Mouse (Mus musculus) midbrain, embryonic 13.5 days (tissue): ENCODE measurements around the gene Lao1. TPM values are rescaled to one million over a fixed set of nuclear protein-coding genes. Genes with fewer than 3 reads are reported as not detected.

Source experiments
- ATAC-seq: fragments of 200-750 bp; cut with Nextera tagmentation; 2 replicates; pipeline ENCODE4 v1.8.0; 2017; ENCODE audit warnings: mild to moderate bottlenecking, moderate TSS enrichment, moderate library complexity
- H3K27ac ChIP-seq: fragments of 300-500 bp; sonication (generic); 2 replicates; pipeline ENCODE4 v1.5.1; 2015; ENCODE audit warnings: inconsistent platforms, mild to moderate bottlenecking, moderate library complexity
- H3K27me3 ChIP-seq: fragments of 300-500 bp; sonication (generic); 2 replicates; pipeline ENCODE4 v1.6.1; 2015; ENCODE audit warnings: mild to moderate bottlenecking, inconsistent platforms
- H3K36me3 ChIP-seq: fragments of 300-500 bp; sonication (generic); 2 replicates; pipeline ENCODE4 v1.6.1; 2015; ENCODE audit warnings: mild to moderate bottlenecking, inconsistent platforms
- H3K4me1 ChIP-seq: fragments of 300-500 bp; sonication (generic); replicated peaks from 2 replicates; pipeline ENCODE4 v1.6.1; 2015; ENCODE audit warnings: inconsistent platforms
- H3K4me2 ChIP-seq: fragments of 300-500 bp; sonication (generic); replicated peaks from 2 replicates; pipeline ENCODE4 v1.6.1; 2015; ENCODE audit warnings: moderate library complexity, mild to moderate bottlenecking, inconsistent platforms
- H3K4me3 ChIP-seq: fragments of 300-500 bp; sonication (generic); replicated peaks from 2 replicates; pipeline ENCODE4 v1.5.1; 2015; ENCODE audit warnings: mild to moderate bottlenecking, inconsistent platforms
- H3K9ac ChIP-seq: fragments of 300-500 bp; sonication (generic); replicated peaks from 2 replicates; pipeline ENCODE4 v1.6.1; 2015; ENCODE audit warnings: mild to moderate bottlenecking, inconsistent platforms
- H3K9me3 ChIP-seq: fragments of 300-500 bp; sonication (generic); 2 replicates; pipeline ENCODE4 v1.6.1; 2016; ENCODE audit warnings: mild to moderate bottlenecking, inconsistent platforms
- WGBS: fragments of 180-500 bp; shearing (Covaris S2); methylation state at CpG from one replicate; pipeline ENCODE4 v1.1.7; 2015; 5-methylcytosine and 5-hydroxymethylcytosine counted together
- polyA plus RNA-seq: library from polyadenylated mRNA; unstranded; fragments of >200 nt; fragmentation: Nextera tagmentation; extraction: Ambion mirVana; gene quantifications from 2 replicates; pipeline ENCODE4 v1.2.1, GENCODE M21; 2015

Gene Lao1
- polyA plus RNA-seq, 1 experiment from 2014 or later: not detected

DNA sequence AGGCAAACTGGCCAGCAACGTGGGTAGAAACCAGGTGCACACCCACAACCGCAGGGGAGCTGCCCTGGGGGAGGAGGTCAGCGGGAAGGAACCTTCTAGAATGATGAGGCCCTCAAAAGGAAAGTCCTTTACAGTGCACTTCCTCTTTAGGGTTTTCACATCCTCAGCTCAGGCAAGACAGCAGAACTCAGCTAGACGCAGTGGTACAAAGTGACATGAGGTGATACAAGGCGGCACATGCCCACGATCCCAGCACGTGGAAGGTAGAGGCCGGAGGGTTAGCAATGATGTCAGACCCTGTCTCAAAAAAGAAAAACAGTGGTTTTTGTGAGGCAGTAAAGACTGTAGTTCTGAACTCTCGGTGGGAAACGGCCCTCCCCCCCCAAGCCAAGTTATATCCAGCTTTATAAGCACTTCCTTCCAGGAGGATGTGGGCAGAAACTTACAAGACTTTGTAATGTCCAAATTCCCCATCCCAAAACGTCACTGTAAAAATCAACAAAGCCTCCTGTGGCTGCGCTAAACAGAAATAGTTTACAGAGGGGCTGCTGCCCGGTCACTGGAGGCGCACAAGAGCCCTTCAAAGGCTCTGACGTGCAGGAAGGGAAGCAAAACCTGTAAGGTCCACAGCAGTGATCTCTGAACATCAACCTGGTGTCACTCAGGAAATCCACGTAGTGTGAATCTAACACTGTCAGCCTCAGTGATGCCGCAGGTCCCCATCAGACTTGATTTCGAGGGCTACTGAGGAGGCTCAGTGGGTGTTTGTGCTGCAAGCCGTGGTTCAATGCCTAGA lies 38.5 kb downstream of the Lao1 start:
- ATAC-seq: no peak
- no peaks in the 10 kb centered on the region for H3K4me1 ChIP-seq
- WGBS: 73% methylated on average over 19 of the region's 19 CpGs

DNA sequence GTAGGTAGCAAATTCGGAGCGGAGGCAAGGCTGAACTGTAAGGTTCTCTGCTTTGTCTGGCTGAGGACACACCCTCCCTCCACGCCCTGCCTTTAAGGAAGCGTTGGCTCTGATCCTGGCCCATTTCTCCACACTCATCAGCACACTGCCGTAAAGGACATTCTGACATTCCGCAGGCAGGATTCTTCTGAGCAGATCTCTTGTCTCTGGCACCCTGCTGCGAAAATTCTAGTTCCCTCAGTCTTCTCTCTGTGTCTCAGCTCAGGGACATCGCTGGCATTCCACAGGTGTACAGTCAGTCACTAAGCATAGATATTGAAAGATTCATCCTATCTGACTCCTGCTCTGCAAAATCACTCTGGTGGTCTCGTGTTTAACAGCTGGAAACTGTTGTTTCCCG lies 40.3 kb downstream of the Lao1 start:
- no peak overlapping the region for H3K9ac ChIP-seq
- 68% methylated on average over 10 of the region's 10 CpGs for WGBS
- H3K36me3 ChIP-seq: no peaks in the 10 kb centered on the region
- H3K27me3 ChIP-seq: no peaks in the 10 kb centered on the region
- no peak overlapping the region for H3K27ac ChIP-seq
- H3K9me3 ChIP-seq: no peaks in the 10 kb centered on the region
- H3K4me2 ChIP-seq: no peak overlapping the region
- ATAC-seq: no peak
- no peaks in the 10 kb centered on the region for H3K4me1 ChIP-seq
- H3K4me3 ChIP-seq: no peak overlapping the region

More for the DNA sequence above, 38.5 kb downstream of the Lao1 start:
- H3K27me3 ChIP-seq: no peaks in the 10 kb centered on the region
- H3K4me2 ChIP-seq: no peak overlapping the region
- H3K4me3 ChIP-seq: no peak overlapping the region
- 0 out of 2 replicates have a peak, but pooled peaks cover 7% of the 10 kb centered on the region for H3K9me3 ChIP-seq
- H3K27ac ChIP-seq: no peak overlapping the region
- H3K36me3 ChIP-seq: no peaks in the 10 kb centered on the region
- no peak overlapping the region for H3K9ac ChIP-seq

DNA sequence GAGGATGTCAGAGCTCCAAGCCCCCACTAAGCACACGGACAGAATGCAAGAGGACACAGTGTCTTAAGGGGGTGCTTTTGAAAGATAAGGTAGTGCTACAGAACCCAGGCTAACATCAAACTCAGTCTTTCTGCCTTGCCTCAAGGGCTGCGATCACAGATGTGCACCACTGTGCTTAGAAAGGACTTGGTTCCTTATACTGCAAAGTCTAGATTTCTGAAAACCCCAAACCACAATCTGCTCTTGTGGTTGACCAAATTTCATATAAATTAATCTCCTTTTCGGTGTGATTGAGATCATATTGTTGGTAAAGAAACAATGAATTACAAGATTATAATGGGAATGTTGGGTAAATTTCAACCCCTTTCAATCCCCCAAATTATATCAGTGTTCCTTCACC lies 41.1 kb downstream of the Lao1 start:
- no peak overlapping the region for H3K9ac ChIP-seq
- H3K36me3 ChIP-seq: no peaks in the 10 kb centered on the region
- ATAC-seq: no peak
- no peaks in the 10 kb centered on the region for H3K9me3 ChIP-seq
- H3K27me3 ChIP-seq: no peaks in the 10 kb centered on the region
- H3K4me2 ChIP-seq: no peak overlapping the region
- no peak overlapping the region for H3K27ac ChIP-seq
- no peaks in the 10 kb centered on the region for H3K4me1 ChIP-seq
- H3K4me3 ChIP-seq: no peak overlapping the region
- WGBS: 80% methylated on average over 3 of the region's 3 CpGs

DNA sequence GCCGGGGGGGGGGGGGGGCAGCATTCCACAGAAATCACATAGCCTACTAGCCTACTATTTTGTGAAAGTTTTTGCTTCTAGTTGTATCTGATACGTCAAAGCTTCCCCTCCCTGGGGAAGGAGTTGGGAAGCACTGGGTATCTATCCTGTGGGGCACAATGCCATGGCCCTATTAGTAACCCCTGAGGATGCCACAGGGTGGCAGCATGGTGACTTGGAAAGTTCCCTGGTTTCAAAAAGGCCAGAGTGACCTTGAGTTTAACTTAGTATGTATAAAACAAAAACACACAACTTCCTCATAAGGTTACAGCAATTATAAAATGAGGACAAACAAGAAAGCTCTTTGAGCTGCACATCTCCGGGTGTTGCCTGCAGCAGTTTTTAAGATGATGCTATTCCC lies 42.8 kb downstream of the Lao1 start:
- no peak overlapping the region for H3K9ac ChIP-seq
- H3K27ac ChIP-seq: no peak overlapping the region
- no peaks in the 10 kb centered on the region for H3K36me3 ChIP-seq
- H3K4me3 ChIP-seq: no peak overlapping the region
- WGBS: 76% methylated on average over 3 of the region's 3 CpGs
- no peak for ATAC-seq
- H3K27me3 ChIP-seq: no peaks in the 10 kb centered on the region
- no peak overlapping the region for H3K4me2 ChIP-seq
- no peaks in the 10 kb centered on the region for H3K9me3 ChIP-seq
- H3K4me1 ChIP-seq: peaks cover 5% of the 10 kb centered on the region; the same call in 1 of the 2 replicates

DNA sequence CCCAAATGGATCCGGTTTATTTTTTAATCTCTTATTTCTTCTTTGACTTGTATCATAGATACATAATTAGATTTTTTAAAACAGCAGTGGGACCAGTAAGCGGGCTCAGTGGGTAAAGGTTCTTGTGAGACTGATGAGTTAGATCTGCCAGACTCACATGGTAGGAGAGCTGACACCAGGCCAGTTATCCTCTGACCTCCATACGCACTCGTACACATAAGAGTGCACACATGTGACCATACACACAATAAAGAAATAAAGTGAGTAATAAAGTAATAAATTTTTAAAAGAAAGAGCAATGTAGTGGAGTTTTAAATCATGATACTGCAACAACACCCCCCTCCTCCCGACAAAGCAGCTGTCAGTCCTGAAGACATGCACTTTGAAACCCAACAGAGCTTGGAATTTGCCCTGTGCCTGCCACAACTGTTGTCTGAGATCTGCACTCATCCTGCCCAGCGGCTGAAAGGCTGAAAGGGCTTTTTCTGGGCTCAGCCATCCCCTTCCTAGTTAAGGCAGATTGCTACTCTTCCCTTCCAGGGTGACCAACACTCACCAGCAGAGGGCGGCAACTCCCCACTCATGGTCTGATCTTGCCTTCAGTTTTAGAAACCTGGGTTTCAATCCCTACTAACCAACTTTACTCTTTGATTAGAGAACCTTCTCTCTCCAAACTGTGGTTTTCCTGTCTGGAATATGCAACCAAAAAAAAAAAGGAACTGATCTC lies 43.4 kb downstream of the Lao1 start:
- 47% methylated on average over 7 of the region's 7 CpGs for WGBS
- H3K4me1 ChIP-seq: peaks cover 5% of the 10 kb centered on the region; the same call in 1 of the 2 replicates
- ATAC-seq: peak; percentile 72; the same call in 1 of the 2 replicates
- no peak overlapping the region for H3K4me2 ChIP-seq
- no peak overlapping the region for H3K27ac ChIP-seq
- no peaks in the 10 kb centered on the region for H3K36me3 ChIP-seq
- no peak overlapping the region for H3K4me3 ChIP-seq
- no peaks in the 10 kb centered on the region for H3K9me3 ChIP-seq
- no peak overlapping the region for H3K9ac ChIP-seq
- no peaks in the 10 kb centered on the region for H3K27me3 ChIP-seq

DNA sequence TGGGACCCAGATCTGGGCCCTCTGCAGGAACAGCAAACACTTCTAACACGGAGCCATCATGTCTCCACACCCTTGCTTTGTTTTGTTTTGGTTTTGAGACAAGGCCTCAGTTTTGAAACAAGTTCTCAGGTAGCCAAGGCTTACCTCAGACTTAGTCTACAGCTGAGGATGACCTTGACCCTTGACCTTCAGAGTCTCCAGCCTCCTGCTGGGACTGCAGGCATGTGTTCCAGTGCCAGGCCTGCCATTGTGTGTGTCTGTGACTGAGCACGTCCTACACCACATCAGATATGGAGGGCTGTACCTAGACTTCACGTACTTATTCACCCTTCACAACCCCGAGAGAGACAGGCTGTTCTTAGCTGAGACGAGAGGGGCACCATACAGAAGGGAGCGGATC lies 46.2 kb downstream of the Lao1 start:
- 87% methylated on average over 6 of the region's 6 CpGs for WGBS
- H3K4me2 ChIP-seq: no peak overlapping the region
- peaks cover 12% of the 10 kb centered on the region for H3K4me1 ChIP-seq
- H3K27ac ChIP-seq: no peak overlapping the region
- H3K9ac ChIP-seq: no peak overlapping the region
- H3K9me3 ChIP-seq: no peaks in the 10 kb centered on the region
- no peaks in the 10 kb centered on the region for H3K27me3 ChIP-seq
- no peaks in the 10 kb centered on the region for H3K36me3 ChIP-seq
- no peak for ATAC-seq
- H3K4me3 ChIP-seq: no peak overlapping the region

DNA sequence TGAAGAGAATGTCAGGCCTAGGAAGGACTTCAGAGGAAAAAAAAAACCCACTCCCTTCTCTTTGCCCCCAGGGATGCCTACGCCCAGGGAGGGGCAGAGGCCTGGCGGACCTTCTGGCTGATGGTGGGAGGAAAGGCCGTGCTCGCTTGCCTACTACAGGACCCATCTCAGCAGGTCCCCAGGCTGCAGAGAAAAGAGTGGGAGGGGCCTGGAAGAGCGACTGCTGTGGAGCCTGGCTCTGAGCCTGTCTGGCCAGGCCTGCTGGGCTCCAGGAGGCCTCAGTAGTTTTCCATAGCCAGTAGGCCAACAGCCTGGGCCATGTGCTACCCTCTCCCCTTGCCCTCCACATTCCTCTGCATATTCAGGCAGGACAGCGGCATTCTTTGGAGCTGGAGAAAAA lies 47.1 kb downstream of the Lao1 start:
- no peaks in the 10 kb centered on the region for H3K36me3 ChIP-seq
- no peaks in the 10 kb centered on the region for H3K27me3 ChIP-seq
- no peak overlapping the region for H3K4me2 ChIP-seq
- no peak overlapping the region for H3K4me3 ChIP-seq
- peaks cover 12% of the 10 kb centered on the region for H3K4me1 ChIP-seq
- H3K27ac ChIP-seq: no peak overlapping the region
- no peak overlapping the region for H3K9ac ChIP-seq
- ATAC-seq: no peak
- 19% methylated on average over 6 of the region's 6 CpGs for WGBS
- no peaks in the 10 kb centered on the region for H3K9me3 ChIP-seq

DNA sequence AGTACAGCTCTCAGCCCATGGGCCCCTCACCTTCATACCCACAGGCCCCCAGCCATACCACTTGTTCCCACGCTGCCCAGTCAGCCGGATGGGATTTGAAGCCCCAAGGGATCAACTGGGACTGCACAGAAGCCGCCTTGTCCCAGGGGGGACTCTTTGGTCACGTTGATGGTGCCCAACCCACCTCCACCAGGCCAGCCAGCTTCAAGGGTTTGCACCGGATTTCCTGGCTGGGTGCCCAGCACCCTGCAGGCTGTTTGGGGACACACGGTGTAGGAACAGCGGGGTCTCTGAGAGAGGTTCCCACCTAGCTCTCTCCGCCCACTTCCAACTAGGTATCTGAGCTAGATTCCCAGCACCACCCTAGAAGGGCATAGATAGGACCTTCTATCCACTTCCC lies 48.4 kb downstream of the Lao1 start:
- Histone ChIP-seq H3K9me3 (no peaks in the 10 kb centered on the region), H3K4me3 (no peak overlapping the region), H3K36me3 (no peaks in the 10 kb centered on the region), H3K4me2 (no peak overlapping the region), H3K9ac (no peak overlapping the region), H3K4me1 (peaks cover 12% of the 10 kb centered on the region), H3K27me3 (no peaks in the 10 kb centered on the region), H3K27ac (no peak overlapping the region)
- 70% methylated on average over 8 of the region's 8 CpGs for WGBS
- ATAC-seq: no peak

DNA sequence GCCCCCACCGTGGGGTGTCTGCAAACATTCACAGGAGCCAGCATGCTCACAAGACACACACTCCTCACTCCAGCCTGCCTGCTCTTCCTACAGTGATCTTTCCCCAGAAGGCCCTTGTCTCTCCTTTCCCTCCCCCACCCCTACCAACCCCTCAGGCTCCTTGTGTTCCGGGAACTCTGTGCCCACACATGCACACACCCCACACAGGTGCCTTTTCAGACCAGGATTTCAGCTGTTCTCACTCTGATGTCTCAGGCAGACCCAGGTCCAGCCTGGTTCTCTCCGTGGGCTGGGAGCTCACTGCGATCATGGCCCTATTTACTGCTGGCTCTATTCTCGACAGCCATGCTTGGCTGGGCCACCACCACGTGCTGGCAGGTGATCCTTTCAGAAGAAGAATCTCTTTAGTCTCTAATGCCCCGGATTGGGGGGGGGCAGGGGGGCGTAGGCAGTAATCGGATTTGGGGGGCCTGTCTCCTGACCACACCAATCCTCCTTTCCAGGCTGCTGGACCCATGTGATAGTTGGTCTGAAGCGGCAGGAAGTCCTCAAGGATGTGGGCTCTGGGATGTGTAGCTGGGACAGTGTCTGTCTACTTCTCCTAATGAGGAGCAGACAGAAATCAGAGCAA lies 49.8 kb downstream of the Lao1 start:
- WGBS: 28% methylated on average over 10 of the region's 10 CpGs
- Histone ChIP-seq H3K4me1 (peaks cover 12% of the 10 kb centered on the region), H3K9ac (no peak overlapping the region)

DNA sequence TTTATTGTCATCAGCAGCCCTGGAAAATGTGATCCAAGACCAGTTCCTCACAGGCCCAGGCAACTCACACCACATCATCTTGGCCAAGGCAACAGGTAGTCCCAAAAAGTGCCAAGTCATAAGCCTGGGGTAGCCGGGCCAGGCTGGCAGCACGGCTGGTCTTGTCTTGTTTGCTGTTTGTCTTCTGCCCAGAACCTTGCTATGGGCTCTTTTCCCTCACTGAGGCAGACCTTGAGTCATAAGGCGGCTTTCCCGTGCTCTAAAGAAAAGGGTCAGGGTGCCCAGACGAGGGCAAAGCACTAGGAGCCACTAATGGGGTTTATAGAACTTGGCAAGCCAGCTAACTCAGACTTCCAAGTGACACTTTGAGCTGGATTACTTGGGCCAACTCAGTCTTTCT lies 51.7 kb downstream of the Lao1 start:
- Histone ChIP-seq H3K27ac (no peak overlapping the region), H3K4me1 (peaks cover 12% of the 10 kb centered on the region), H3K27me3 (no peaks in the 10 kb centered on the region), H3K9me3 (no peaks in the 10 kb centered on the region), H3K36me3 (no peaks in the 10 kb centered on the region), H3K4me2 (no peak overlapping the region), H3K4me3 (no peak overlapping the region), H3K9ac (no peak overlapping the region)
- 85% methylated on average over 5 of the region's 5 CpGs for WGBS
- no peak for ATAC-seq

More for the DNA sequence above, 49.8 kb downstream of the Lao1 start:
- H3K27ac ChIP-seq: no peak overlapping the region
- no peaks in the 10 kb centered on the region for H3K36me3 ChIP-seq
- no peaks in the 10 kb centered on the region for H3K27me3 ChIP-seq
- no peak overlapping the region for H3K4me2 ChIP-seq
- no peaks in the 10 kb centered on the region for H3K9me3 ChIP-seq
- no peak overlapping the region for H3K4me3 ChIP-seq
- ATAC-seq: no peak

DNA sequence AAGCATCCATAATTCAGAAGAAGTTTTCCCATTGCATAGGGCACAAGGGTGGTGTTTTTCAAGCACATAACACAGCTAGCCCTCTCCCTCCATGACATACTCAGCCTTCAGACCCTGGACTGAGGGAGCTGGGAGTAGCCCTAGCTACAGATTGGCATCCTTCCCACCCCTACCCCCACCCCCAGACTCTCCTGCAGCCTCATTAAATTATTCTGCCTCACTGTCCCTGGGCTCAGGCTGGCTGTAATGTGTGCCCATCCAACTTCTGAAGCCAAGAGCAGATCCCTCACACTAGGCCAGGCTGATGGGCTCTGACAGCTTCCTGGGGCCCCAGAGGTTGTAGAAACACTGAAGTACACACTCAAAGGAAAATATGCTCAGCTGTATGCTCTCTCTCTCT lies 53.6 kb downstream of the Lao1 start:
- no peak overlapping the region for H3K4me3 ChIP-seq
- no peaks in the 10 kb centered on the region for H3K27me3 ChIP-seq
- H3K4me2 ChIP-seq: no peak overlapping the region
- H3K36me3 ChIP-seq: no peaks in the 10 kb centered on the region
- 0 out of 2 replicates have a peak, but pooled peaks have one; percentile 19 for ATAC-seq
- H3K27ac ChIP-seq: no peak overlapping the region
- peaks cover 18% of the 10 kb centered on the region for H3K4me1 ChIP-seq
- no peak overlapping the region for H3K9ac ChIP-seq
- H3K9me3 ChIP-seq: no peaks in the 10 kb centered on the region

DNA sequence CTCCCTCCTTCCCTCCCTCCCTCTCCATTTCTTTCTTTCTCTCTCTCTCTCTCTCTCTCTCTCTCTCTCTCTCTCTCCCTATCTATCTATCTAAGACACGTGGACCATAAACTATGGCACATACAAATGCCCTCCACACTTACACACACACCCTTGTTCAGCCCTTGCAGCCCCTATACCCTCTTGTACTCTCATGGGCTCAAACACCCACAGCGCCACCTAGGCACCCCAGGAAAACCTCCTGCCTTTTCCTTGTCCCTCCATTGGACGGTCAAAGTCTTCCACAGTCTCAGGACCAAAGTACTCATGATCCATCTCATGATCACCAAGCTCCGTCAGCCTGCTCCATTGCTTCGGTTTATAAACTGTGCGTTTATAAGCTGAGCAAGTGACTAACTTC lies 54.2 kb downstream of the Lao1 start:
- 71% methylated on average over 6 of the region's 6 CpGs for WGBS
- H3K27ac ChIP-seq: no peak overlapping the region
- H3K9ac ChIP-seq: no peak overlapping the region

More for the DNA sequence above, 54.2 kb downstream of the Lao1 start:
- H3K9me3 ChIP-seq: no peaks in the 10 kb centered on the region
- no peak overlapping the region for H3K4me3 ChIP-seq
- H3K4me1 ChIP-seq: peaks cover 18% of the 10 kb centered on the region
- no peak overlapping the region for H3K4me2 ChIP-seq
- ATAC-seq: no peak
- no peaks in the 10 kb centered on the region for H3K27me3 ChIP-seq
- no peaks in the 10 kb centered on the region for H3K36me3 ChIP-seq
